Mouse (Mus musculus): ENCODE measurements around the gene Ep300.
A peak's percentile ranks its signal among the peaks of the same experiment; 100 is the strongest.

The Ep300 gene

DNA sequence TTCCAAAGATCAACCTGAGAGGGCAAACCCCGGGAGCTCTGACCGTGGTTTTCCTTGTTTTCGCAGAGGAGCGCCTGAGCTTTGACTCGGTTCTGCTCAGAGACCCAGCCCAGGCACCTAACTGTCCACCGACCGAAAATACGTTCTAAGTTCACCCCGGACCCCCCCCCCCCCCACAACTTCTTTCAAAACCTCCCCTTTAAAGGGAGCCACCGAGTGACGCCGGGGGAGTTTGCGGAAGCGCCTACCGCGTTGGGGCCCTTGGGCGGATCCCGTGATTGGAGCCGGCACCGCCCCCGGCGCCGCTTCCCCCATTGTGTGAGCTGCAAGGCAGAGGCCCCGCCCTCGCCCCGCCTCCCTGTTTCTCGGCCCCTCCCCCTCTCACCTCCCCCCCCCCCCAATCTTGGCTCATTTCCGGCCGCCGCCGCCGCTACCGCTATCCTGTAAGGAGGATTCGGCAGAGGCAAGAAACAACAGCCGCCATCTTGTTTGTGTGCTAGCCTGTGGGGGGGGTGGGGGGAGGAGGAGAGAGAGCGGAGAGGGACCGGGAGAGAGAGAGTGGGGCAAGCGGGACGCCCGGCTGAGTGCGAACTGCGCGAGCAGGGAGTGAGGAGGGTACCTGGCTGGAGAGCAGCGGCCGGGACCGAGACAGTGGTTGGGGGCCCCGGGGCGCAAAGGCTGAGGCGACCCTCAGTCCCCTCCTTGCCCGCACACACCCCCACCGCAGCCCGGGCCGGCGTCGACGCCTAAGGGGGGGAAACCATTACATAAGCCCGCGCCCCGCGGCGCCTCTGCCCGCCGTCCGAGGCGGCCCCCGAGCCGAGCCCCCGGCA lies at the start of gene Ep300:
Ep300 (plus strand) TSS at position 439 of the 833 bp plus-strand sequence.
- DNase-seq (ENCODE audit: low spot score) = peak; percentile 96

DNA sequence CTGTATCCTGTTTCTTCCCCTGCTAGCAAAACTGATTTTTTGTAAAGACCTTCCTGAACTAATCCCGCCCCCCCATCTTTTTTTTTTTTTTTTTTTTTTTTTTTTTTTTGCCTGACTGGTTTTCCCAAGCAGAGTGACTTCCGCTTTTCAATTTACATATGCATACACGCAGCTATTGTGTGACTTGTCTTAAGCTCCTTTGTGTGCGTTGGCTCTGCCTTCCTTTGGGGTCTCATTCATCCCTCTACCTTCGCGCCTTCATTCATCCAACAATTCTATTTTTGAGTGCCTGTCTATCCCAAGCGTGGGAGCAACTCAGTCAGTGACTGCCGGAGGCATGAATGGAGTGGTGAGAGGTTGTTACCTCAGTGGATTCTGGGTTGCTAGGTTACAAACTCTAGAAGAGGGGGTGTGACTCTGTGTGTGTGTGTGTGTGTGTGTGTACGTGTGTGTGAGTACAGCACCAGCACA lies 49.2 kb upstream of the Ep300 start:
- no peak for DNase-seq (ENCODE audit: low spot score)

DNA sequence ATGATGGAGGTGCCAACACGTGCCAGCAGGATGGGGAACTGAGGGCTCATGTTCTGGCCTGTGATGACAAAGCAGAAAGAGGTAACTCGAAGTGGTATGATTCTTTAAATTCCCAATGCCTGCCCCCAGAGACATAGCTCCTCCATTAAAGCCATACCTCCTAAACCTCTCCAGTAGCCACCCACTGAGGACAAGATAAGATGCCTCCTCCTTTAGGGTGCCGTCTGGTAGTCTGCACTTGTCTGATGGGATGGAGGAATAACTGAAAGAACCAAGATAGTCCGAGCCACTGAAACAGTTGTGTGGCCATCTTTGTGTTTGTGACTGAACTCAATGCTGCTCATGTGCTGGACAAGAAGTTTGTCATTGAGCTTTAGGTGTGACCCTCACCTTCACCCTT lies 47.0 kb upstream of the Ep300 start:
- no peak for DNase-seq (ENCODE audit: low spot score)

DNA sequence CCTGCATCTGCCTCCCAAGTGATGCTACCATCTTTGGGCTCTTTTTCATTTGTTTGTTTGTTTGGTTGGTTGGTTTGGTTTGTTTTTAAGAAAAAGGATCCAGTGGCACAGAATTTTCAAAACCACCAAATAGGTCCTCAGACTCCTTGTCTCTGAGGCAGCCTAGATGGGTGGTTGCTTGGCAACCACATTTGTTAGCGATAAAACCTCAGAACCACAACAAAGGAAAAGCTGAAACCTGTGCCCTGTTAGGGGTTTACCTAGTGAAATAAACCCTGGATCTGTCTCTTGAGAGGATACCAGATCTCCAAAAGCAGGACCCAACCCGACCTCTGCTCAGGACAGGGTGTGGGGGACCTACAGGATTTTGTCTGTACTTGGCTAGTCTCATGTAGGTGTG lies 45.6 kb upstream of the Ep300 start:
- DNase-seq (ENCODE audit: low spot score) = no peak

DNA sequence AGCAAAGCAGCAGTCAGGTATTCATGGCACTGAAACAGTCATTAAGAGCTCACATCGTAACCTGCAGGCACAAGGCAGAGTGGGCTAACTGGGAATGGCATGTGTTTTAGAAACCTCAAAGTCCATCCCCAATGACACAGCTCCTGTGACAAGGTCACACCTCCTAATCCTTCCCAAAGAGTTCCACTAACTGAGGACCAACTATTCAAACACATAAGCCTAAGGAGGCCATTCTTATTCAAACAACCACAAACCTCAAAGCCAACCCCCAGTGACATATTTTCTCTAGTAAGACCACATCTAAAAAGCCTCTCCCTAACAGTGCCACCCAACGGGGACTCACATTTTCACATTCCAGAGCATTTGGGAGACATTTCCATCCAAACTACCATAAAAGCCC lies 40.2 kb upstream of the Ep300 start:
- DNase-seq (ENCODE audit: low spot score) = no peak

DNA sequence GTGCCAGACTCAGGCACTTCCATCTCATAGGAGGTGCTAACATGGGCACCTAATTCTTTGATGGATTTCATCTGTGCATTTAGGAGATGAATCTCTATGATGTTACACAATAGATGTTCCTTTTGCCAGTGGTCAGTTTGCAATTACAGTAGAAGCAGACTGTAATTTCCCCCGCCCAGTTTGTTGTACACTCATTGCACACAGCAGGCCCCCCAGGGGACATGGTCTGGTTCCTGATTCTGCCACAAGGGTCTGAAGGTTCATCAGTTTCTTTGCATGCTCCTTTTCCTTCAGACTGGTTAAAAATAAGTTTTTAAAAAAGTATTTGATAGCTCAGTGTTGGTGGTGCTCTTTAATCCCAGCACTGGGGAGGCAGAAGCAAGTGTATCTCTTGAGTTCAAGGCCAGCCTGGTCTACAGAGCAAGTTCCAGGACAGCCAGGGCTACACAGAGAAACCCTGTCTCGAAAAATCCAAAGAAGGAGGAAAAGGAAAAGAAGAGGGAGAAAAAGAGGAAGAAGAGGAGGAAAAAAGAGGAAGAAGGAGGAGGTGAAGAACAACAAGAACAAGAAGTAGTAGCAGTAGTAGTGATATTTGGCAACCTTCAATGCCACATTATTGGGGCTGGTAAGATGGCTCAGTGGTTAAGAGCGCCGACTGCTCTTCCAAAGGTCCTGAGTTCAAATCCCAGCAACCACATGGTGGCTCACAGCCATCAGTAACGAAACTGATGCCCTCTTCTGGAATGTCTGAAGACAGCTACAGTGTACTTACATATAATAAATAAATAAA lies 39.6 kb upstream of the Ep300 start:
- DNase-seq (ENCODE audit: low spot score) = no peak

DNA sequence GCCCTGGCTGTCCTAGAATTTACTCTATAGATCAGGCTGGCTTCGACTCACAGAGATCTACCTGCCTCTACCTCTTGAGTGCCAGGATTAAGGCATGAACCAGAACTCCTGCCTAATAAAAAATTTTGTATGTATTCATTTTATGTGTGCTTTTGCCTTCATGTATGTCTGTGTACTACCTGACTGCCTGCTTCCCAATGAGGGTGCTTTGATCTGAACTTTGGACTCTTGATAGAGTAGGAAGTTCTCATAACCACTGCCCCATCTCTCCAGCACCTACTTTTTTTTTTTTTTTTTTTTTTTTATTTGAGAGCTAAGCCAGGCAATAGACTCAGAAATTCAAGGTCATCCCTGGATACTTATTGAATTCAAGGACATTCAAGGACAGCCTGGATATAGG lies 31.7 kb upstream of the Ep300 start:
- no peak for DNase-seq (ENCODE audit: low spot score)

DNA sequence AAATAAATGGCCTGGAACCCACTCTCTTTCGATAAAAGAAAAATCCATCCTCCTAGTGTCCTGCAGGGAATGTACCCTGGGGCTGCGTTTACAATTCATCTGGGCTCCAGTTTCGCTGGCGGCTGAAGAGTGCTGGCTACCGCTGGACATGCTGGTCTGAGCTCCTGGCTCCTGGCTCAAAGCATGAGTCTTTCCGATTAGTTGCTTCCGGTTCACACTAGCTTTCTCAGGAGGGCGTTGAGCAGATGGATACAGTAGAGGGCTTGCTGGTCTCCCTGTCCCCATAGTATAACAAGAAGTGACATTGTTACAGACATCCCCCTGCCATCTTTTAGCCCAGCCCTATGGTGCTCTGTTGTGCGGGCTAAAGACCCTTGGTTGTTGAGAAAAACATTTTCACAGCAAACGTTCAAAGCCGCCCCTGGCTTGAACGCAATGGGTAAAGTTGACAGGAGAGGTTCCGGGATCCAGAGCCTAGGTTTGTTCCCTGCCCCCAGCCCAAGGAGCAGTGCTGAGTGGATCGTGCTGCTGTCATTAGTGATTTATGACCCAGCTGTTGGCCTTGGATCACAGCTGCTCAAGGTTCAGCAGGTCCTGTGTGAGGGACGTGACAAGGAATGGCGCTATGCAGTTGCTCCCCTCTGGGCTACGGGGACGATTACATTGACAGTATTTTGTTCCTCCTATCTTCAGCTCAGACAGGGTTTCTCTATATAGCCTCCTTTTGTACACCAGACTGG lies 30.4 kb upstream of the Ep300 start:
- peak; percentile 10 for DNase-seq (ENCODE audit: low spot score)

DNA sequence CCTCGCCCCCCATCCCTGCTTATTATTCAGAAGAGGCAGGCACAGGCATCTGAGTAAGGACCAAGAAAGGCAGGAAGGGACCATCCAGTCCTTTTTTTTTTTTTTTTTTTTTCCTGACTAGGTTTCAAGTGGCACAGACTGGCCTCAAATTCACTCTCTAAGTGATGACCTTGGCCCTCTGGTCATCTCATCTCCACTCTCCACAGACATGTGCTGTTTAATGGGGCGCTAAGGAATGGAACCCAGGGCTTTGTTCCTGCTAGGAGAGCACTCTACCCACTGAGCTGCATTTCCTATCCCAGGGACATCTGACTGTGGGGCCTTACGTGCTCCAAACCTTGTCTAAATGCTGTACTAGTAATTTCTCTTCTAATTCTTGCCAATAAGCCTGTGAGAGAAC lies 29.2 kb upstream of the Ep300 start:
- DNase-seq (ENCODE audit: low spot score) = no peak

DNA sequence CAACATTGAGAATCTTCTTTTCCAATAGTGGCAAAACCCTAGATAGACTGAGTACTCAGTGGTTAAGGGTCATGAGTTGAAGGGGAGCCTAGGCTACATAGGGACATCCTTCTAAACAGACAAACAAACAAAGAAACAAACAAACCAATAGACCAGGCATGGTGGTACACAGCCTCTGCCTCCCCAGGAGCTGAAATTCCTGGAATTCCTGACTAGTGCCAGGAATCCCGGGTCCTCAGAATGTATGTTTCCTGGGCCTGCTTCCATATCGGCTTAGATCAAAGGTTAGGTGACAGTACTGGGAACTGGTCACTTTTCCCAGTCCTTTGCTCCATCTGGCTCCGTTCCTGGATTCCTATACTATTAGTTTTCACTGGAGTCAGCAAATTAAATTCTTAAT lies 23.6 kb upstream of the Ep300 start:
- DNase-seq (ENCODE audit: low spot score) = no peak

DNA sequence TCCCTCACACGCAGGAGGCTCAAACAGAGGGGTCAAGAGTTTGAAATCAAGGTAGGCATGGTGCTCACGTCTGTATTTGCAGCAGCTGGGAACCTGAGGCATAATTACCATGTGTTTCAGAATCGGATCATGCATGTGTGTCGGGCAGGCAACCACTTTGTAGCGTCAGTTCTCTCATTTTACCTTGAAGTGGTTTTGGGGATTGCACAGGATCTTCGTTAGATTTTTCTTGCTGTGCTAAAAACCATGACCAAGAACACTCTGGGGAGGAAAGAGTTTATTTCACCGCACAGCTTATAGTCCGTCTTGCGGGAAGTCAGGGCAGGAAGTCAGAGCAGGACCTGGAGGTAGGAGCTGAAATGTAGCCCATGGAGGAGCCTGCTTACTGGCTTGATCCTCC lies 23.2 kb upstream of the Ep300 start:
- no peak for DNase-seq (ENCODE audit: low spot score)

DNA sequence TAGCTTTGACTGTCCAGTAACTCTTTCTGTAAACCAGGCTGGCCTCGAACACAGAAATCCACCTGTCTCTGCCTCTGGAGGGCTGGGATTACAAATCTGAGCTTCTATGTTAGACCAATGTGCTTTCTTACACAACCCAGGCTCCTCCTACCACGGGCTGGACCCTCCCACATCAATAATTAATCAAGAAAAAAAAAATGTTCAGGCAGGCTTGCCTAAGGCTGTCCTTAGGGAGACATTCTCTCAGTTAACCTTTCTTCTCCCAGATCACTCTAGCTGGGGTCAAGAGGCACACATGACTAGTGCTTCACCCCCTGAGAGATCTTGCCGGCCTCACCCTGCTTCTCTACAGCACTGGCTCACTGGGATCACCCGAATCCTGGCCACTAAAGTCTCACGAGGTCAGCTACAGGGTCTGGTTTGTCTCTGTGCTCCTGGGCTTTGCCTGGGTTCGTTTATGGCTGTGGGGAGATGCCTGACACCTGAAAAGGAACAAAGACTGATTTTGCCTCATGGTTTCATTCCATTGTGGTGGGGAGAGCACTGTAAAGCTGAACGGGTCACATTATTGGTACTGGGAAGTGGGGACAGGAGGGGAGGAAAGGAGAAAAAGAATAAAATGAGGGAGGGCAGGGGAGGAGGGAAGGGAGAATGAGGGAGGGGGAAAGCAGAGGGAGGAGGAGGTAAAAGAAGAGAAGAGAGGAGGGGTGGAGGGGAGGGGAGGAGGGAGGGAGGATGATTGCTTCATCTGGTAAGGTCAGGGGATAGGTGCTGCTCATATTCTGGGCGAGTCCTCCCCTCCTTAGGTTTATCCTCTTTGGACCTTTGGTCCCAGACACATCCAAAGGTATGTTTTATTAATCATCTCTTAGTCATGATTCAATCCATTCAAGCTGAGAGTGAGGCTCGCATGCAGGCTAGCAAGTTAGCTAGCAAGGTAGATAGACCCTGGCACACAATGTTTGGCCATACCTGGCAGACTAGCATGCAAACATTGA lies 22.4 kb upstream of the Ep300 start:
- DNase-seq (ENCODE audit: low spot score) = no peak

DNA sequence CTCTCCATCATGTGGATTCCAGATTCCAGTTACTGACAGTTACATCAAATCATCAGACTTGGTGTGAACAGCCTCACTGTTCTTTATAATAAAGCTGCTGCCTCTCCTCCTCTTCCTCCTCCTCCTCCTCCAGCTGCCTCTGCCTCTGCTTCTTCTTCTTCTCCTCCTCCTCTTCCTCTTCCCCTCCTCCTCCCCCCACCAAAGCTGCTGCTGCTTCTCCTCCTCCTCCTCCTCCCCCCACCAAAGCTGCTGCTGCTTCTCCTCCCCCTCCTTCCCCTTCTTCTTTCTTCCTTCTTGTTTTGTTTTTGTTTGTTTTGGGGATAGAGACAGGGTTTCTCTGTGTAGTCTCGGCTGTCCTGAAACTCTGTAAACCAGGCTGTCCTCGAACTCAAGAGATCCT lies 17.1 kb upstream of the Ep300 start:
- no peak for DNase-seq (ENCODE audit: low spot score)

DNA sequence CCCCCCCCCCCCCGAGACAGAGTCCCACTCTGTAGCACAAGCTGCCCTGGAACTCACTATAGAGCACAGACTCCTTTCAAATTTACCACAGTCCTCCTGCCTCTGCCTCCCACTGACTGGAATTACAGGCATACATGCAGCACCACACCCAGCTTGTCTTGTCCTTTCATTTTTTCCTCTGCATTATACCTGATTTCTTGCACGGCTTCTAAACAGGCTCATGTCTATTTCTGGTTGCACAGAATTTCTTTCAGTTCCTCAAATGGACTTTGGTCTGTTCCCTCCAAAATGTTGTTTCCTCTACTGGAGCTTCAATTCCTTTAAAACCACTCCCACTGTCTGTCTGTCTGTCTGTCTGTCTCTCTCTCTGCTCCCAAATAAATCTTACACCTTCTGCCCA lies 16.6 kb upstream of the Ep300 start:
- DNase-seq (ENCODE audit: low spot score) = no peak

DNA sequence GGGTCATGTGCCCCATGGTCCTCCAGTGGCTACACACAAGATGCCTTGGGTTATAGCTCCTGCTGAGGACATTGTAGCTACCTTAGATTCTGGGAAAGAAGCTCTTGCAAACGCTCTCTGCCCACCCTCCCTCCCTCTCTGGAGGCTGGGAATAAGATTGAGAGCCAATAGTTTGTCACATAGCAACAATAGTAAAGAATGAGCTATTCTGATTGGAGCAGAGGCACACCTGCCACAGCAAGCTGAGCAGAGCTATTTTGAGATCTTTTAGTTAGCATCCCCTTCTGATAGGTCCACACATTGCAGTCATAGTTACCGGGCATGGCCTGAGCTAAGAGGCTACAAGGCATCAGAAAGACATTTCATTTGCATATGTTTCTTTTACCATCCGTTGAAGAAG lies 8.2 kb upstream of the Ep300 start:
- DNase-seq (ENCODE audit: low spot score) = no peak

DNA sequence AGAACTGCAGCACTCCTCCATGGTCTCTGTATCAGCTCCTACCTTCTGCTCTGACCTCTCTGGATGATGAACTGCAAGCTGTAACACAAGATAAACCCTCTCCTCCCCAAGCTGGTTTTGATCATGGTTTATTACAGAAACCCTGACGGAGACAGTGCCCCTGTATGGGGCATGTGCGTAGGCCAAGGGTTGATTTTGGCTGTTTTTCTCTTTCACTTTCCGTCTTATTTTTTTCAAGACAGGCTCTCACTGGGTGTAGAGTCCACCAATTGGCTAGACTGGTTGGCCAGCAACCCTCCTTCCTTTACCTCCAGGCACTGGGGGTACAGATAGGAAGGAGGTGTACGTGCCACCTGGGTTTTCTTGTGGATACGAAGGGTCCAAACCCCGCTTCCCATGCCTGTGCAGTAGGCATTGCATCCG lies 7.4 kb upstream of the Ep300 start:
- no peak for DNase-seq (ENCODE audit: low spot score)

DNA sequence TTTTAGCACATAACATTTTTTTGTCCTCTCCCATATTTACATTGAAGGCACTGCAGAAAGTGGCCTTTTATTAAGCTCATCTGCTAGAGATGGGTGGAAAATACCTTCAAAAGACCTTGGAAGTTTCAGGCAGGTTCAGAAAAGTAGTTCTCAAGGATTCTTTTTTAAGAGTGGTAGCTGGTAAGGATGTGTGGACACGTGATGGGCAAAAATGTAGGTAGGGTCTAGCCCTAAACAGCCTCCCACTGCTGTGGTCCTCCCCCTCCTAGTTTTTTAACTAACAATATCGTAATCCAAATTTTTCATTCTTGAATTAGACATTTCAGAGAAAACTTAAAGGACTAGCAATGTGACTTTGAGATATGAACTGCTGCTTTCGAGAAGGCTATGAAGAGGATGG lies 685 bp upstream of the Ep300 start:
- DNase-seq (ENCODE audit: low spot score) = no peak

DNA sequence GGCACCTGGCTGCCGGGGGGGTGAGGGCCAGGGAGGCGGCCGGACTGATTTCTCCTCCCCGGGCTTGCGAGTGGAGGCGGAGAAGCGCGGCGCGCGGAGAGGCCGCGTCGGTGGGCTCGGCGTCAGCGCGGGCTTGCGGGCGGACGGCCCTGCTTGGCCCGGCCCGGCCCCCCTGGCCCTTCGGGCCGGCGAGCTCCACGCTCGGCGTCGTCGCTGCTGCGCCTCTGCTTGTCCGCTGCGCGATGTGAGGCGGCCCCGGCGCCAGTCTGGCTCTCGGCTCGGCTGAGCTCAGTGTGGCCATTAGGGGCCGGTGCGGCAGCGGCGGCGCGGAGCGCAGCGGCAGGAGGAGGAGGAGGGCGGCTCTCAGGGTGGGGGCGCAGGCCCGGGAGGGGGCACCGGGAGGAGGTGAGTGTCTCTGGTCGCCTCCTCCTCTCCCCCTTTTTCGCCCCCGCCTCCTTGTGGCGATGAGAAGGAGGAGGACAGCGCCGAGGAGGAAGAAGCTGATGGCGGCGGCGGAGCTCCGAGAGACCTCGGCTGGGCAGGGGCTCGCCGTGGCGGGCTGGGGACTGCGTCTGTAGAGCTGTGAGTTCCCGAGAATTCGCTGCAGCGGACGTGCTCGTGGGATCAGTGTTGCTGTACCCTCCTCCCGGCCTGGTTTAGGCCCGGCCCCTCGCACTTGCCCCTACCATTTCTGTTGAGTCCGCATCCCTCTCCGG lies 753 bp downstream of the Ep300 start:
- peak; percentile 90 for DNase-seq (ENCODE audit: low spot score)

DNA sequence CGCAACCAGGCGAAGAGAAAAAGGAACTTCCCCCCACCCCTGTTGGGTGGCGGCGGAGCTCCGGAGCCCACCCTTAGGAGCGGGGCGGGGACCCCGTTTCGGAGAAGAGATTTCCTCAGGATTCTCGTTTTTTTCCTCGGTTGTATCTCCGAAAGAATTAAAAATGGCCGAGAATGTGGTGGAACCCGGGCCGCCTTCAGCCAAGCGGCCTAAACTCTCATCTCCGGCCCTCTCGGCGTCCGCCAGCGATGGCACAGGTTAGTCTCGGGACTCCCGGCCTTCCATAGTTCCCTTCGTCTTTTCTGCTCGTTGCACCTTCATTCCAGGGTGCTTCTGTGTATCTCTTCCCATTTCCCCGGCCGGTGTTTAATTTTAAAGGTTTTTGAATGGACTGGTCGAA lies 1.3 kb downstream of the Ep300 start:
- no peak for DNase-seq (ENCODE audit: low spot score)

DNA sequence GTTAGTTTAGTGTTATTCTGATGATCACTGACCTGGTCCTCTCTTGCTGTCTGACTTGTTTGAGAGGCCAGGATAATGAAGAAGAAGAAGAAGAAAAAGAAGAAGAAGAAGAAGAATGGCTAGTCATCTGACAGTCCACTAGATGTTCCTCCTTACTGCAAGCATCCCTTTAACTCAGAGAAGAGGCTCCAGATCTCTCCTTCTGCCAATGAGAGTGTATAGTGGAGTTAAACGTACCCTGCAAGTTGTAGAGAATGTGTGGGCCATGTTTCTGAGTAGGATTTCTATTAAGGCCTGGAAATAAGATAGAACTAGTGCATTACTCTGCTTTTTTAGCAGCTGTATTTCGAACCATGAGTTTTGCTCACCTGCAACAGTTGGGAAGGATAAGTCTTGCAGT lies 2.5 kb downstream of the Ep300 start:
- no peak for DNase-seq (ENCODE audit: low spot score)
